Mouse (Mus musculus) CH12.LX (cell line): Measurements from ENCODE around the gene Rpl3. TPM values are rescaled to one million over a fixed set of nuclear protein-coding genes. Genes with fewer than 3 reads are reported as not detected.
A peak's percentile ranks its signal among the peaks of the same experiment; 100 is the strongest.

Source experiments
- DNase-seq: peaks from one replicate; pipeline ENCODE4 v3.0.0-alpha.2; 2013; ENCODE audit errors: extremely low read depth
- H3K27ac ChIP-seq: 2 replicates; pipeline ENCODE4 v1.5.1; 2012; ENCODE audit warnings: low read depth, mild to moderate bottlenecking, control low read depth, moderate library complexity; ENCODE audit not compliant: insufficient read depth
- H3K27me3 ChIP-seq: replicated peaks from 2 replicates; pipeline ENCODE3; 2012; ENCODE audit warnings: inconsistent platforms
- H3K36me3 ChIP-seq, 2 experiments: replicated peaks in 1 of 2; 2 replicates each; pipeline versions ENCODE3 to v1.6.1; 2012; ENCODE audit warnings: inconsistent platforms in 1 of 2, low read length in 1 of 2, mild to moderate bottlenecking in 1 of 2, mixed read lengths in 1 of 2, moderate library complexity in 1 of 2; ENCODE audit not compliant: control insufficient read depth in 1 of 2, insufficient read depth in 1 of 2
- H3K4me1 ChIP-seq, 2 experiments: 2 replicates each; pipeline ENCODE4 v1.6.1; 2012; ENCODE audit warnings: inconsistent platforms in 1 of 2, moderate library complexity in 1 of 2; ENCODE audit not compliant: insufficient read depth in 2 of 2, control insufficient read depth in 1 of 2
- H3K4me2 ChIP-seq: 2 replicates; pipeline ENCODE4 v1.6.1; 2012; ENCODE audit warnings: low read depth, mild to moderate bottlenecking, control low read depth; ENCODE audit not compliant: poor library complexity, insufficient read depth, severe bottlenecking
- H3K4me3 ChIP-seq, 3 experiments: fragments of 150-350 bp in 1 of 3; sonication (generic) in 1 of 3; replicated peaks in 1 of 3; 2 replicates each; pipeline versions ENCODE3 to v1.5.1; 2011 to 2012; ENCODE audit warnings: low read depth in 2 of 3, low read length in 2 of 3, mild to moderate bottlenecking in 2 of 3, moderate library complexity in 2 of 3, control low read depth in 1 of 3, improper control_type of control experiment in 1 of 3, inconsistent platforms in 1 of 3, mixed read lengths in 1 of 3; ENCODE audit not compliant: poor library complexity in 1 of 3
- H3K79me2 ChIP-seq: replicated peaks from 2 replicates; pipeline ENCODE4 v1.6.1; 2012; ENCODE audit warnings: mild to moderate bottlenecking, moderate library complexity; ENCODE audit not compliant: control insufficient read depth, poor library complexity, insufficient read depth, severe bottlenecking; ENCODE audit errors: extremely low read depth
- H3K9ac ChIP-seq: 2 replicates; pipeline ENCODE4 v1.6.1; 2012; ENCODE audit warnings: low read depth, mild to moderate bottlenecking, control low read depth, moderate library complexity; ENCODE audit not compliant: insufficient read depth
- H3K9me3 ChIP-seq: replicated peaks from 2 replicates; pipeline ENCODE3; 2012; ENCODE audit warnings: low read length, inconsistent platforms, mixed read lengths
- CTCF ChIP-seq, 2 experiments: IDR thresholded peaks in 1 of 2; conservative IDR thresholded peaks in 1 of 2; 2 replicates each; pipeline ENCODE4 v1.5.1; 2011 to 2012; ENCODE audit warnings: low read depth in 2 of 2, low read length in 2 of 2, improper control_type of control experiment in 1 of 2, inconsistent platforms in 1 of 2, mild to moderate bottlenecking in 1 of 2, moderate library complexity in 1 of 2
- ELF1 ChIP-seq: IDR thresholded peaks from 2 replicates; pipeline ENCODE4 v1.6.1; 2014; ENCODE audit warnings: low read depth, mild to moderate bottlenecking, inconsistent platforms, low read length, improper control_type of control experiment
- EP300 ChIP-seq: IDR thresholded peaks from 2 replicates; pipeline ENCODE4 v1.6.1; 2011; ENCODE audit warnings: low read length, improper control_type of control experiment
- ETS1 ChIP-seq: conservative IDR thresholded peaks from 2 replicates; pipeline ENCODE4 v1.6.1; 2012; ENCODE audit warnings: low read depth, mild to moderate bottlenecking, inconsistent platforms, low read length, improper control_type of control experiment, moderate library complexity
- HCFC1 ChIP-seq: IDR thresholded peaks from 2 replicates; pipeline ENCODE4 v1.6.1; 2012; ENCODE audit warnings: low read depth, mild to moderate bottlenecking, inconsistent platforms, low read length, improper control_type of control experiment
- IRF4 ChIP-seq: IDR thresholded peaks from 2 replicates; pipeline ENCODE4 v1.6.1; 2014; ENCODE audit warnings: low read depth, mild to moderate bottlenecking, inconsistent platforms, low read length, improper control_type of control experiment
- KAT2A ChIP-seq: IDR thresholded peaks from 2 replicates; pipeline ENCODE4 v1.6.1; 2012; ENCODE audit warnings: low read length, improper control_type of control experiment, inconsistent platforms; ENCODE audit not compliant: insufficient replicate concordance
- MAX ChIP-seq: IDR thresholded peaks from 2 replicates; pipeline ENCODE4 v1.6.1; 2011; ENCODE audit warnings: low read length, improper control_type of control experiment
- MXI1 ChIP-seq: IDR thresholded peaks from 2 replicates; pipeline ENCODE4 v1.6.1; 2011; ENCODE audit warnings: mild to moderate bottlenecking, low read depth, low read length, improper control_type of control experiment
- NELFE ChIP-seq: IDR thresholded peaks from 2 replicates; pipeline ENCODE4 v1.6.1; 2011; ENCODE audit warnings: low read depth, low read length, improper control_type of control experiment
- PAX5 ChIP-seq: IDR thresholded peaks from 2 replicates; pipeline ENCODE4 v1.6.1; 2012; ENCODE audit warnings: low read length, inconsistent platforms, mixed read lengths
- POLR2A ChIP-seq: IDR thresholded peaks from 2 replicates; pipeline ENCODE4 v1.6.1; 2011; ENCODE audit warnings: low read depth, mild to moderate bottlenecking, improper control_type of control experiment, low read length
- POLR2AphosphoS2 ChIP-seq: IDR thresholded peaks from 2 replicates; pipeline ENCODE4 v1.6.1; 2011; ENCODE audit warnings: low read depth, low read length, improper control_type of control experiment
- RAD21 ChIP-seq: IDR thresholded peaks from 2 replicates; pipeline ENCODE4 v1.6.1; 2011; ENCODE audit warnings: low read depth, mild to moderate bottlenecking, low read length, improper control_type of control experiment, moderate library complexity
- RCOR1 ChIP-seq: conservative IDR thresholded peaks from 2 replicates; pipeline ENCODE4 v1.6.1; 2012; ENCODE audit warnings: low read depth, mild to moderate bottlenecking, inconsistent platforms, low read length, improper control_type of control experiment
- TBP ChIP-seq: conservative IDR thresholded peaks from 2 replicates; pipeline ENCODE4 v1.6.1; 2011; ENCODE audit warnings: low read depth, low read length, improper control_type of control experiment
- TCF12 ChIP-seq: IDR thresholded peaks from 2 replicates; pipeline ENCODE4 v1.6.1; 2014; ENCODE audit warnings: low read depth, mild to moderate bottlenecking, inconsistent platforms, low read length, improper control_type of control experiment
- UBTF ChIP-seq: IDR thresholded peaks from 2 replicates; pipeline ENCODE4 v1.6.1; 2012; ENCODE audit warnings: low read depth, mild to moderate bottlenecking, inconsistent platforms, low read length, improper control_type of control experiment, moderate library complexity
- USF2 ChIP-seq: conservative IDR thresholded peaks from 2 replicates; pipeline ENCODE4 v1.6.1; 2011; ENCODE audit warnings: low read depth, low read length, improper control_type of control experiment
- ZKSCAN1 ChIP-seq: IDR thresholded peaks from 2 replicates; pipeline ENCODE4 v1.6.1; 2012; ENCODE audit warnings: low read depth, inconsistent platforms, low read length, improper control_type of control experiment, borderline replicate concordance
- ZMIZ1 ChIP-seq: IDR thresholded peaks from 2 replicates; pipeline ENCODE4 v1.6.1; 2012; ENCODE audit warnings: low read depth, mild to moderate bottlenecking, inconsistent platforms, low read length, improper control_type of control experiment
- ZNF384 ChIP-seq: IDR thresholded peaks from 2 replicates; pipeline ENCODE4 v1.6.1; 2012; ENCODE audit warnings: low read depth, low read length, improper control_type of control experiment, inconsistent platforms
- dilution Hi-C: fragments of 300-500 bp; cut with MboI; formaldehyde crosslinking; loops from 2 replicates; pipeline ENCODE4 v1.14.3; 2020; ENCODE audit warnings: low sequenced_read_pairs; ENCODE audit not compliant: extremely low pct_unique_long_range_greater_than_20kb, extremely low pct_ligation_motif_present
- in situ Hi-C: fragments of 300-500 bp; cut with MboI; formaldehyde crosslinking; loops from 3 replicates; pipeline ENCODE4 v1.14.3; 2019; ENCODE audit warnings: low sequenced_read_pairs, low pct_ligation_motif_present, low pct_unique_long_range_greater_than_20kb, mixed read lengths
- polyA plus RNA-seq: library from polyadenylated mRNA; unstranded; fragments of >175 nt; gene quantifications from 2 replicates; pipeline ENCODE4 v1.2.1, GENCODE M21; 2012; ENCODE audit warnings: low read depth; ENCODE audit not compliant: insufficient read length
- total RNA-seq, 2 experiments: library from RNA; depleted of rRNA; stranded (reverse); fragments of 300-350 nt in 1 of 2; fragments of >200 nt in 1 of 2; gene quantifications; 2 replicates each; pipeline ENCODE4 v1.2.3; 2012 to 2014

Gene Rpl3
- total and polyA plus RNA-seq, 3 experiments, result 2,198 to 3,819 (median 2,592) TPM

GRCm38 (mm10) chr15:80096946-80097881 lies 5.5 kb upstream of the Rpl3 start:
- TF ChIP-seq RCOR1 (no peak), POLR2A (peak; percentile 80), TCF12 (peak; percentile 43; the same call in 1 of the 2 replicates), USF2 (no peak), TBP (0 out of 2 replicates have a peak, but pooled peaks have one; percentile 60), ZNF384 (no peak), KAT2A (0 out of 2 replicates have a peak, but pooled peaks have one; percentile 29), PAX5 (no peak), MAX (no peak), ZKSCAN1 (no peak), POLR2AphosphoS2 (no peak), HCFC1 (peak; percentile 61), NELFE (peak; percentile 83), ELF1 (peak; percentile 74), CTCF (conservative IDR thresholded peaks at IDR 0.05 in 1 of 2, IDR thresholded peaks at IDR 0.05 in 1 of 2; ENCODE audit: low read depth in 2 of 2, low read length in 2 of 2) (no peak; a peak in 1 of 4 replicates), IRF4 (no peak), EP300 (no peak), ZMIZ1 (peak; percentile 23; the same call in 1 of the 2 replicates), RAD21 (no peak), UBTF (no peak), ETS1 (0 out of 2 replicates have a peak, but pooled peaks have one; percentile 16), MXI1 (no peak)
- peaks cover 8 to 39% of the 10 kb centered on the region in 2 experiments; a peak in 2 of 4 replicates for H3K4me1 ChIP-seq
- H3K79me2 ChIP-seq, result no peaks in the 10 kb centered on the region
- in situ Hi-C loops, result loop anchor here (10.0 kb wide), 2 partner anchors 128 to 352 kb away; partner anchors contain the start of gene Sun2
- DNase-seq, result peak; percentile 50
- H3K27ac ChIP-seq, result no peak overlapping the region
- H3K36me3 ChIP-seq, result no peaks in the 10 kb centered on the region
- peak overlapping the region; percentile 76 for H3K9ac ChIP-seq
- dilution Hi-C loops, result no loop called here
- peak overlapping the region; percentile 48 for H3K4me2 ChIP-seq
- H3K9me3 ChIP-seq, result no peaks in the 10 kb centered on the region
- no peaks in the 10 kb centered on the region for H3K27me3 ChIP-seq
- peak overlapping the region; percentile 60 to 85 (median 72) for H3K4me3 ChIP-seq
